Mouse (Mus musculus) kidney, embryonic 14.5 days (tissue): Measurements from ENCODE around the gene Xlr5a. TPM values are rescaled to one million over a fixed set of nuclear protein-coding genes. Genes with fewer than 3 reads are reported as not detected.
"Not testable (repeated sequence)": the region's sequence is repeated elsewhere in the genome, so short reads cannot be mapped to it uniquely, and the experiment has no call there.

Source experiments
- ATAC-seq: fragments of 200-750 bp; cut with Nextera tagmentation; 2 replicates; pipeline ENCODE4 v1.8.0; 2017; ENCODE audit warnings: moderate number of reproducible peaks, mild to moderate bottlenecking, moderate TSS enrichment, moderate library complexity; ENCODE audit not compliant: low FRiP score, low TSS enrichment
- H3K27ac ChIP-seq: fragments of 300-500 bp; sonication (generic); 2 replicates; pipeline ENCODE4 v1.5.1; 2014; ENCODE audit warnings: low read depth, mild to moderate bottlenecking, low read length, moderate library complexity, mixed read lengths
- H3K27me3 ChIP-seq: fragments of 300-500 bp; sonication (generic); 2 replicates; pipeline ENCODE4 v1.6.1; 2014; ENCODE audit warnings: mild to moderate bottlenecking, low read length; ENCODE audit not compliant: control insufficient read depth, insufficient read depth
- H3K36me3 ChIP-seq: fragments of 300-500 bp; sonication (generic); 2 replicates; pipeline ENCODE4 v1.6.1; 2014; ENCODE audit warnings: low read length, mixed read lengths; ENCODE audit not compliant: control insufficient read depth, insufficient read depth
- H3K4me1 ChIP-seq: fragments of 300-500 bp; sonication (generic); 2 replicates; pipeline ENCODE4 v1.6.1; 2014; ENCODE audit warnings: low read length, mixed read lengths; ENCODE audit not compliant: control insufficient read depth, insufficient read depth
- H3K4me2 ChIP-seq: fragments of 300-500 bp; sonication (generic); replicated peaks from 2 replicates; pipeline ENCODE4 v1.6.1; 2014; ENCODE audit warnings: low read depth, mild to moderate bottlenecking, low read length
- H3K4me3 ChIP-seq: fragments of 300-500 bp; sonication (generic); 2 replicates; pipeline ENCODE4 v1.5.1; 2014; ENCODE audit warnings: mild to moderate bottlenecking, low read length
- H3K9ac ChIP-seq: fragments of 300-500 bp; sonication (generic); 2 replicates; pipeline ENCODE4 v1.6.1; 2014; ENCODE audit warnings: low read depth, mild to moderate bottlenecking, low read length, moderate library complexity
- H3K9me3 ChIP-seq: fragments of 300-500 bp; sonication (generic); 2 replicates; pipeline ENCODE4 v1.6.1; 2016; ENCODE audit warnings: low read length; ENCODE audit not compliant: control insufficient read depth
- WGBS: fragments of 180-500 bp; shearing (Covaris S2); extraction: QIAGEN DNeasy Blood & Tissue Kit; methylation state at CpG from one replicate; pipeline ENCODE4 v1.1.7; 2014; 5-methylcytosine and 5-hydroxymethylcytosine counted together
- polyA plus RNA-seq: library from polyadenylated mRNA; unstranded; fragments of >200 nt; fragmentation: Nextera tagmentation; extraction: Ambion mirVana; gene quantifications from 2 replicates; pipeline ENCODE4 v1.2.1, GENCODE M21; 2014

Gene Xlr5a
- polyA plus RNA-seq, 1 experiment from 2014 or later, result not detected

DNA sequence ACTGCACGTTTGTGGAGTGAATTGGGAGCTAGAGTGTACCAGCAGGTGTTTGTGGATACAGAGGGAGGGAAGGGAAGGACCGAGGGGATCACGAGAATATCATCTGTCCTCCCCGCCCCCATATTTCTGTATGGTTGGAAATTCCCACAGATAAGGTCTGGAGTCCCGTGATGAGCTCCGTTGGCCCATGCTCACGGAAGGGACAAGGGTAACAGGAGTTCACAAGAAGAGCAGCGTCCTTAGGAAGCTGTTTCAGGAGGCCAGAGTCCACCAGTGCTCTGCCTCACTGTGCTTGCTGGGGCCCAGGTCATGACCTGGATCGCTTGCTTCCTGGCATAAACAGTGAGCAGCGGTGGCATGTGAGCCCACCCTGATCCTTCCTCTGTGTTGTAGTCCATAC lies 3.0 kb upstream of the Xlr5a start:
- not testable (repeated sequence) for H3K36me3 ChIP-seq, H3K4me3 ChIP-seq, H3K27me3 ChIP-seq, ATAC-seq, H3K9me3 ChIP-seq, H3K27ac ChIP-seq, H3K4me1 ChIP-seq, H3K9ac ChIP-seq, H3K4me2 ChIP-seq
- WGBS, result 72% methylated on average over 8 of the region's 10 CpGs

DNA sequence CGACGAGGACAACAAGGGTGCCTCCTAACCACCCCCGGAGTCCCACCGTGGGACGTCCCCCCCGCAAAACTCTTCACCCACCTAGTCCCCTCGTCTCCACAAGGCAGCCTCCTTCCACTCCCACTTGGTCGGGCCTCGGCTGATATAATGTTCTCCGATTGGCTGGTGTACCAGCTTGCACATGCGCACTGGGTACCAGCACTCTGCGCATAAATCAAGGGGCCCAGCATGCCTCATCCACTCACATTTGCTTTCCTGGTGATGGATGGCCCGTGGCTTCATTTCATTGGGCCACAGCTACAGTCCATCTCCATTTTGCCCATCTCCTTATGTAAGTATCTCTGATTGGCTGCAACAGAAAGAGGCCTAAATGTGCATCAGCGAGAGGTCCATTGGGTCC lies 27.5 kb downstream of the Xlr5a start, which contains the start of gene Xlr3c:
Gene Xlr3c (minus strand): TSS at position 121 of the 400 bp plus-strand sequence.
- ATAC-seq, H3K4me2 ChIP-seq, H3K36me3 ChIP-seq, H3K4me3 ChIP-seq, H3K9ac ChIP-seq, H3K27me3 ChIP-seq, H3K9me3 ChIP-seq, H3K4me1 ChIP-seq, H3K27ac ChIP-seq: not testable (repeated sequence)
- 91% methylated on average over 14 of the region's 14 CpGs for WGBS

DNA sequence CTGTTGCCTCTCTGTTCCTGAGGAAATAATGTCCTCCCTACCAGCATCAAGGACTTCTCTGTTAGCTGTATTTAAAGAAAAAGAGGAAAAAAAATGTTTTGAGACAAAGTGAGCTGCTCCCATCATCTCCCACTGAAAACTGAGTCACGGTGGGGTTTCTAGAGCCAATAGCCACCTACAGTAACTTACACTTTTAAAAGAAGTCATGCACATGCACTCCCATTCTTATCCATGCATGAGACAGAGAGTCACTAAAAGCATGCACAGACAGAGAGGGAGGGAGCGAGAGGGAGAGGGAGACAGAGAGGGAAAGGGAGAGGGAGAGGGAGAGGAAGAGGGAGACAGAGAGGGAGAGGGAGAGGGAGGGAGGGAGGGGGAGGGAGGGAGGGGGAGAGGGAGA lies 30.3 kb downstream of the Xlr5a start:
- not testable (repeated sequence) for H3K9me3 ChIP-seq, H3K4me3 ChIP-seq, ATAC-seq, H3K4me2 ChIP-seq, H3K36me3 ChIP-seq, H3K9ac ChIP-seq, H3K27ac ChIP-seq, H3K27me3 ChIP-seq, H3K4me1 ChIP-seq
- WGBS, result 83% methylated on average over 1 of the region's 2 CpGs

DNA sequence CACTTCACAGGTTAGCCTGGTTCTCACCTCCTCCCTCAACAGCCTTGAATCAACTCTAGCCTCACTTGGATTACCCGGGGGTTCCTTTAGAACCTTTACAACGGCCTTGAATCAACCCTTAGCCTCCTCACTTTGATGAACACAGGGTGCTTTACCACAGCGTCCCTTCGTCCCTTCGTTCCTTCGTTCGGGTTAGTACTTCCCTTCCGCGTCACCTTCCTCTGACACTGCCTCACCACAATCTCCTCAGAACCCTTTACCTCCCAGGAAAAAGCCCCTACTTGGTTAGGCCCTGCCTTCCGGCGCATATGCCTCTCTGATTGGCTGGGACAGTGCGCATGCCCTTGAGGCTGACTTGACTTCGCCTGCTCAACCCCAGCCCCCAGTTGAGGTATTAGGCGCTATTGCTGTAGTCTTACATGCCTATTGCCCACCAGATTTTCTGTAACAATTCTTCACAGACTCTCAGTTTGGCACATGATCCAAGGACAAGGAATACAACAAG lies 49.9 kb downstream of the Xlr5a start, which contains the start of gene Xlr4c:
Gene Xlr4c (minus strand): TSS at position 310 of the 505 bp plus-strand sequence.
- not testable (repeated sequence) for H3K27me3 ChIP-seq, H3K36me3 ChIP-seq, H3K9me3 ChIP-seq, H3K27ac ChIP-seq, H3K4me2 ChIP-seq, ATAC-seq, H3K9ac ChIP-seq, H3K4me1 ChIP-seq, H3K4me3 ChIP-seq
- WGBS, result 86% methylated on average over 12 of the region's 14 CpGs

DNA sequence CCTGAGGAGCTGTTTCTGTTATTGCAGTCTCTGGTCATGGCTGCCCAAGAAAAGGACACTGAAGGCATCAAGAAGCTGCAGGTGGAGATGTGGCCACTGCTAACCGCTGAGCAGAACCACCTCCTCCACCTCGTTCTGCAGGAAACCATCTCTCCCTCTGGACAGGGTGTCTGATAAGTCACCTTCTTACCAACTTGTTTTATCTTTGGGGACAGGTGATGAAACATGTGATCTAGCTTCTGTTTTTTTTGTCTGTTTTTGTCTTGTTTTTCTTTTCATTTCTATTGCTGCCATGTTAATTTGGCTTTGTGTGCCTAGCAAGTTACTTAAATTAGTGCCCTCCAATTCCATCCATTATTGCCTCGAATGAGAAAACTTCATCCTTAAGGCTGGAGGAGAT lies 63.5 kb downstream of the Xlr5a start:
- Histone ChIP-seq H3K9ac (0 out of 2 replicates have a peak overlapping the region, but pooled peaks have one; percentile 66), H3K27ac (no peak overlapping the region)
- WGBS, result 46% methylated on average over 3 of the region's 3 CpGs

DNA sequence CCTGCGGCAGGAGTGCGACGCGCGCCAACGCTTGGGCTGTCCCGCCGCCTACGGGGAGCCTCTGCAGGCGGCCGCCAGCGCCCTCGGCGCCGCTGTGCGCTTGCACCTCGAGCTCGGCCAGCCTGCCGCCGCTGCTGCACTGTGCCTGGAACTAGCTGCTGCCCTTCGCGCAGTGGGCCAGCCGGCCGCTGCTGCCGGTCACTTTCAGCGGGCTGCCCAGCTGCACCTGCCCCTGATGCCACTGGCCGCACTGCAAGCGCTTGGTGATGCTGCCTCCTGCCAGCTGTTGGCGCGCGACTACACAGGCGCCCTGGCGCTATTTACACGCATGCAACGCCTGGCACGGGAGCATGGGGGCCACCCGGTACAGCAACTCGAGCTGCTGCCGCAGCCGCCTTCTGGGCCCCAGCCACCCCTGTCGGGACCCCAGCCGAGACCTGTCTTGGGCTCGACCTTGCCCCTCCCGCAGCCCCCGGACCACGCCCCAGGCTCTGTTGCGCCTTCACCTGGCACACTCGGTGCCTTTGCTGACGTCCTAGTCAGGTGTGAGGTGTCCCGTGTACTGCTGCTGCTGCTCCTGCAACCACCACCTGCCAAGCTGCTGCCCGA lies 64.1 kb downstream of the Xlr5a start:
- H3K4me3 ChIP-seq, result peak overlapping the region; percentile 57
- H3K27ac ChIP-seq, result peak overlapping the region; percentile 76; the same call in 1 of the 2 replicates
- peak overlapping the region; percentile 66 for H3K9ac ChIP-seq
- 30% methylated on average over 41 of the region's 51 CpGs for WGBS
- peaks cover 4% of the 10 kb centered on the region; the same call in 1 of the 2 replicates for H3K27me3 ChIP-seq
- no peaks in the 10 kb centered on the region for H3K36me3 ChIP-seq
- H3K4me2 ChIP-seq, result peak overlapping the region; percentile 81
- no peaks in the 10 kb centered on the region for H3K4me1 ChIP-seq
- ATAC-seq, result no peak; the same call in none of the 2 replicates
- H3K9me3 ChIP-seq, result no peaks in the 10 kb centered on the region

More for the DNA sequence above, 63.5 kb downstream of the Xlr5a start:
- Histone ChIP-seq H3K4me3 (peak overlapping the region; percentile 57), H3K27me3 (peaks cover 4% of the 10 kb centered on the region; the same call in 1 of the 2 replicates), H3K4me1 (no peaks in the 10 kb centered on the region), H3K4me2 (peak overlapping the region; percentile 81), H3K9me3 (no peaks in the 10 kb centered on the region), H3K36me3 (no peaks in the 10 kb centered on the region)
- no peak for ATAC-seq

DNA sequence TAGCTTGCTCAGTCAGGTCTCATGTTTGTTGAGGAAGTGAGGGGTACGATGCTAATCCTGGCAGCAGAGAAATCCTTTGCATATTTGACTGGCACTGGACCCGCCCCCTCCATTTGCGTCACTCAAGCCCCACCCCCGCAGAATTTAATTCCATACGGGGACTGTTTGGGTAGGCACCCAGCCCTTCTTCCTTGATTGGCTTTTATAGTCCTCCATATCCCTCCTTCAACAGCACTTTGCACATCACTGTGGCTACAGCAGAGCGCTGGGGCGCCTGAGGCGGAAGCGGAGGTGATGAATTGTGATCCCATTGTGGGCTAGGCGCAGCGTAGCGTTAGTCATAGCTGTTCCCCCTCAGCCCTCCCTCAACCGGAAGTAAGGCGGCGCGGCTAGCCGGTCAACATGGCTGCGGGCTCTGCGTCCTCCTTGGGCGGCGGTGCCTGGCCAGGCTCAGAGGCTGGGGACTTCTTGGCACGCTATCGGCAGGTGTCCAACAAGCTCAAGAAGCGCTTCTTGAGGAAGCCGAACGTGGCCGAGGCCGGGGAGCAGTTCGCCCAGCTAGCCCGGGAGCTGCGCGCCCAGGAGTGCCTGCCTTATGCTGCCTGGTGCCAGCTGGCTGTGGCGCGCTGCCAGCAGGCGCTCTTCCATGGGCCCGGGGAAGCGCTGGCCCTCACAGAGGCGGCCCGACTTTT lies 64.7 kb downstream of the Xlr5a start, which contains the start of gene F8a:
Gene F8a (plus strand): TSS at position 378 of the 692 bp plus-strand sequence.
- H3K4me3 ChIP-seq, result peak within 1 kb of the TSS; percentile 57
- no peaks in the 10 kb centered on the region for H3K4me1 ChIP-seq
- H3K9me3 ChIP-seq, result no peaks in the 10 kb centered on the region
- H3K27ac ChIP-seq, result peak within 1 kb of the TSS; percentile 76; the same call in 1 of the 2 replicates
- H3K27me3 ChIP-seq, result peaks cover 4% of the 10 kb centered on the region; the same call in 1 of the 2 replicates
- peak; percentile 96 for ATAC-seq
- H3K36me3 ChIP-seq, result no peaks in the 10 kb centered on the region
- H3K9ac ChIP-seq, result peak within 1 kb of the TSS; percentile 66
- WGBS, result 28% methylated on average over 37 of the region's 39 CpGs
- H3K4me2 ChIP-seq, result peak within 1 kb of the TSS; percentile 81

DNA sequence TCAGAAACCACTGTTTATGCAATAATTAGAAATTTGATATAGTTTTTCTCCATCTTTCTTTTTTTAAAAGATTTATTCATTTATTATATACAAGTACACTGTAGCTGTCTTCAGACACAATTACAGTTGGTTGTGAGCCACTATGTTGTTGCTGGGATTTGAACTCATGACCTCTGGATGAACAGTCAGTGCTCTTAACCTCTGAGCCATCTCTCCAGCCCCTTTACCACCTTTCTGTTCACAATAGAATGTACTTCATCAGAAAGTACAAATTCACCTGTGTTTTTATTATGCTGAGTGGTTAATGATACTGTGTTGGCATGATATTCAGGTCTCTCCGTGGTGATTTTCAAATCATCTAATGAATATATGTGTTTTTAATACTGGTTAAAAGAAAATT lies 67.4 kb downstream of the Xlr5a start:
- Histone ChIP-seq H3K27ac (no peak overlapping the region), H3K27me3 (peaks cover 4% of the 10 kb centered on the region; the same call in 1 of the 2 replicates), H3K9me3 (no peaks in the 10 kb centered on the region), H3K4me3 (no peak overlapping the region), H3K36me3 (no peaks in the 10 kb centered on the region), H3K4me1 (no peaks in the 10 kb centered on the region), H3K4me2 (no peak overlapping the region), H3K9ac (no peak overlapping the region)
- 73% methylated on average over 1 of the region's 1 CpGs for WGBS
- ATAC-seq, result no peak
